Mouse (Mus musculus): ENCODE measurements around the gene Dlx1. TPM values are rescaled to one million over a fixed set of nuclear protein-coding genes. Genes with fewer than 3 reads are reported as not detected.

Dlx1 gene
- under 1 TPM in 1 of 2 experiments, not detected in 1; 0.13 TPM for total RNA-seq (2021)
- long read RNA-seq, experiment 1: 0 reads
- long read RNA-seq, experiment 2: 0 reads

DNA sequence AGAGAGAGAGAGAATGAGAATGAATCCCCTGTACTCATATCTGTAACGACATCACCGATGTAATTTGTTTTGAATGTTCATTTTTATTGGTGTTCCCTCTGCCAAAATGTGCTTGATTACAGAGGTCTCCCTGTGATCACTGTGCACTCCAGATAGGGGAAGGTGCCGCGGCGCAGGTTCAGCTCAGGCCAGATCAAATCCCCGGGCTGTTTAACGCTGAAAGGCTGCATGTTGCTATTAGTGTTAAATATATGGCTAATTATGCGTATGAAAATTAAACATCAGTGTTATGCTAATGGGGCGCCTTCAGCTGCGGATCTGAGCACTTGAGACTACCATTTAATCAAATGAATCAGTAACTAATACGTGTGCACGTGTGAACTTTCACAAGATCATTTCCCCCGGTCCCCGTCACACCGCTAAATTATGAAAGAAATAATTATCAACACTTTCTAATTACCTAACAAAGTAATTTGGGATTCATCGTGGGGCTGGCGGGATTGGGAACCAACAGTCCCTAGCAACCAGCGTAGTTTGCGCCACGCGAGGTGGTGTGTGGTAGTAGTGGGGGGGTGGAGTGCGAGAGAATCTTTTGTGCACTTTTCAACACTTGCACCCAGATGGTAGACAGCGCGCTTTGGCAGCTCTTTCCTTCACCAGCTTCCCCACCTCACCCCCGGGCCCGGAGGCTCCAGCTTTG lies at the start of gene Dlx1:
Dlx1 (plus strand) TSS at position 100 of the 700 bp plus-strand sequence.
- no peak for DNase-seq

DNA sequence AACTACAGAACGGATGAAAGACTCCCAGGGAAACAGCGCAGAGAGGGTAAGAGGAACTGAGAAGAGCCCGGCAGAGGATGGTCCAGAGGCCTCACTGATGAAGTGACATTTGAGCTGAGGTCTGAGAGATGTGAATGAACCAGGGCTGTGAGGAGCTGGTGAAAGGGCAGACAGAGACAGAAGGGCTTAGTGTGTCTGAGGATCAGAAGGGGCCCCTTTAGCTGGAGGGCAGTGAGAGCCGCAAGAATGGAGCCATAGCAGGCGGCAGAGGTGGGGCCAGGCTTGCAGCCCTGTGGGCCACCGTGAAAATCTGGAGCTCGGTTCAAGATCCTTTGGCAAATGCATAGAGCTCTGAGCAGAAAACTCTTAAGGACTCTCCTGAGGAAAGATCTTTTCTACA lies 48.0 kb upstream of the Dlx1 start:
- no peak for DNase-seq

DNA sequence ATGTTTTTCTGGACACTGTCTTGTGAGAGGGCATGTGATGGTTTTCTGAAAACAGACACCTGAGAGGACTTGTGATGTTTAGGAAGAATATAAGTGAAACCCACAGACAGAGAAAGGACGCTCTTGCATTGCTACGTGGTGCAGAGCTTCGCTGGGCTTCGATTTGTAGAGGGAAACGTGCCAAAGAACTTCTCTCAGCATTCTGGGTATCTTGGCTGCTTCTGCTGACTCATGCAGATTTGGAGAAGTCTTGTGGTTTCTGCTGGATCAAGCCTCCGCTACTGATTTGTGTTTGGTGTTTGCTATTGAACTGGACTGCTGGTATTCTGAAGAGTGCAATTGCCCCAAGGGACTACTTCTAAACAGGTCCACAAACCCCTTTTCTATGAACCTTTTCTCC lies 46.1 kb upstream of the Dlx1 start:
- no peak for DNase-seq

DNA sequence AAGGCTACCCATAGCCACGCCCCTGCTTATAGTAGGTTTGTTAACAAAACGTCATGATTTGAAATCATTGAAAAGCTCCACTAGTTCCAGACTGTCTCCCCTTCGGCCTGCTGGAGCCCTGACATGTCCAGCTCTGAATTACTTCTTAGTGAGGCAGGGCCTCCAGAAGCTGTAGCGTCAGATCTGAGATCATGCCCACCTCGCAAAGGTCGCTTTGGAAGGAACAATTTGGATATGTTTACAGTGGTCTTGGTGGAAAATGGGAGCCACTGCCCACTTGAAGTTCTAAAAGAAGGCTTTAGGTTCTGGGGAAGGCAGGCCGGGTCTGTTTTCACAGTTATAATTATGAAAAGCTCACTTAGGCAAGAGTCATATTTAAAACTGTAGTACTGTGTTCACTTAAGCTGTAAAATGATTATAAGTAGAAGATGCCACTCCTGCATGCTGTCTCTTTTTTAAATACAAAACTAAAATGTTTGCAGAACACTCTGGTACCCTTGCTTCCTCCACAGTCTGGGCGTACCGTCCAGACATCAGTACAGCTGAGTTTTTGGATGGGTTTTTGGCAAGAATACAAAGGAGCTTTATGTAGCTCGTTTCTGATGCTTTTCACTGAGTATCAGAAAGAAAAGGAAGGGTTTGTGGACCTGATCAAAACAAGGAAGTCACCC lies 44.7 kb upstream of the Dlx1 start:
- DNase-seq: no peak

DNA sequence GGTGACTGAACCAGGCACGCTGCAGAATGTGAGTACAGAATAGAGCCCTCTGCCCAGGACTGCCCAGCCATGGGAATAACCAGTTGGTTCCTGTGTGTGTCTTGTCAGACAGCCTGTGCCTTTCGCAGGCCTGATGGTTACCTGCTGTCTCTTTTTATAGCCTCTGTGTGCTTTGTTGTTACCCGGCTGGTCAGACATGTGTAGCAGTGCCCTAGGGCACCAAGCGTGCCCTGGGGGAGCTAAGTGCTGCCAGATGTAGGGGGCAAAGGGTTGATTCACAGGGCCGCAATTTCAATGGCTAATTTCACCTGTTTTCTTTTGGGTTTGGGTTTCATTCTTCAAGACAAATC lies 44.2 kb upstream of the Dlx1 start:
- no peak for DNase-seq

DNA sequence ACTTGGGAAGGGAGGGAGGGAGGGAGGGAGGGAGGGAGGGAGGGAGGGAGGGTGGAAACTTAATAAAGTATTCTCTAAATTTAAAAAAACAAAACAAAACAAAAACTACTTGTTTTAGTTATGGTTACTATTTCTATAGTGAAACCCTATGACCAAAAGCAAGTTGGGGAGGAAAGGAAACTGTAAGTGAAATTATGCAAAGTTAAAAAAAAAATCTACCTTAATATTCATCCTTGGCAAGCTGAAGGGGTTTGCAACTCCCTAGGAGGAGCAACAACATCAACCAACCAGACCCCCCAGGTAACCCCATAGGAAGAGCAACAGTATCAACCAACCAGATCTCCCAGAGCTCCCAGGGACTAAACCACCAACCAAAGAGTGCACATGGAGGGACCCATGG lies 36.6 kb upstream of the Dlx1 start:
- DNase-seq: no peak

DNA sequence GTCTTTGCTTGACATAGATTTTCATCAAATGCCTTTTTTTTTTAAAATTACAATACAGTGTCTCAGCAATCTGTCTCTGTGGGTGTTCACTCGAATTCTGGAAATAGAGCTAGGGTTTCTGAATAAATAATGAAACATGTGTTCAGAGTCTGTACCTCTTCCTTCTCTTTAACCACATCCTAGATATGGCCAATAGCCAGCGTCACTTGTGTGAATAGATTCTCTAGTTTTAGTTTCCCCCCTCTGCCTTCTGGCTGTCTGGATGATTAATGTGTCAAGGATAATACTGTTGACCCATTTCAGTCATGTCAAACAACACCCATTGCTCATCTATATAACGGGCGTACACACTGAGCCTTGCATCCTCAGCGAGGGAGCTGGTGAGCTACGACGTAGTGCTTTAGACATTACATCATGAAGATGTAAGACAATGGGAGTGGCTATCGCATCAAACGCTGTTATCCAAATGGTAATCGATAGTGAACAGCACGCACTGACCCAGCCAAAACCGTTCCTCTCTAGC lies 34.7 kb upstream of the Dlx1 start:
- no peak for DNase-seq

DNA sequence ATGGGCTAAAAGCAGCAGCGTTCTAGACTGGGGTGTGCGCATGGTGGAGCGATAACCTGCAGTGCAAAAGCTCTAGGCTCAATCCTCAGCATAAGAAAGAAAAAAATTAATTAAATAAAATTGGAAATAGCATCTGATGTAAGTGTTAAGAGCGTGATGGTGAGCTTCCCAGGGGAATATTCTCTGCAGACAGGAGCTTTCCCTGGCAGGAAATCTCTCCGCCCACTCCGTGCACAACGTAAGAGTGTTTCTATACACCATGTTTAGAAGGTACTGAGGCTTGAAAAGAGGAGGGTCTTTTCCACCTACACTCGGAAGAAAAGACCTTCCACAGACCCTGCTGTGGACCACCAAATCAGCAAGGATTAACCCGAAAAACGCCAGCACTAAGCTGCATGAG lies 33.4 kb upstream of the Dlx1 start:
- DNase-seq: no peak

DNA sequence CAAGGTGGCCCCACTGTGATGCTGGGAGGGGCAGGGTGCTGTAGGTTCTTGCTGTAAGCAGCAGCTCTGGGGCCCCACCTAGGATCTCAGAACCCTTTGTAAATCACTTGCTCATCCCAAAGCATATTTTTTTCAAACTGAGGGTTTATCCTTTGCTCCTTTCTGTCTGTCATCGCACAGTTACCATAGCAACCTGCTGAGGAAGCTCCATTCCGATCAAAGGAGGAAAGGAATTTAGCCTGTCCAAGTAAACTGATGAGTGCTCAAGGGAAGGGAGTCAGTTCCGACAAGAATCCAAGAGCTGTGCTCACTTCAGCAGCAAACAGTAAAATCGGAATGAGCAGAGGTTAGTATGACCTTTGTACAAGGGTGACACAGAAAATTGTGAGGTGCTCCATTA lies 32.9 kb upstream of the Dlx1 start:
- DNase-seq: no peak

DNA sequence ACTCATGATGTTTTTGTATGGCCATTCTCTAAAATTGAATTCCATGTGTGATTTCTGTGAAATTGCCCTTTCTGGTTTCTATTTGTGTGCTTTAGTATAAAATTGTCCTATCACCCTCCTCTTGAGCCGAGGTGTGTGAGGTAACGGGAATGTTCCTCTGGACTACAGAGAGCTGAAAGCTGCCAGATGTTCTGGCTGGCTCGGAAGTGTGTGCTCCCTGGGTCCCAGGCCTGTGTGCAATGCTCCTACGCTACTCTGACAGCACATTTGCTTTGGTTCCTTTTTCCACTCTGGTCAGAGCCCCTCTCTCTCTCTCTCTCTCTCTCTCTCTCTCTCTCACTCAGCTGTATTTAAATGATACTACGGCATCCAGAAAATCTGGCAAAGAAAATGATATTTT lies 30.7 kb upstream of the Dlx1 start:
- DNase-seq: no peak

DNA sequence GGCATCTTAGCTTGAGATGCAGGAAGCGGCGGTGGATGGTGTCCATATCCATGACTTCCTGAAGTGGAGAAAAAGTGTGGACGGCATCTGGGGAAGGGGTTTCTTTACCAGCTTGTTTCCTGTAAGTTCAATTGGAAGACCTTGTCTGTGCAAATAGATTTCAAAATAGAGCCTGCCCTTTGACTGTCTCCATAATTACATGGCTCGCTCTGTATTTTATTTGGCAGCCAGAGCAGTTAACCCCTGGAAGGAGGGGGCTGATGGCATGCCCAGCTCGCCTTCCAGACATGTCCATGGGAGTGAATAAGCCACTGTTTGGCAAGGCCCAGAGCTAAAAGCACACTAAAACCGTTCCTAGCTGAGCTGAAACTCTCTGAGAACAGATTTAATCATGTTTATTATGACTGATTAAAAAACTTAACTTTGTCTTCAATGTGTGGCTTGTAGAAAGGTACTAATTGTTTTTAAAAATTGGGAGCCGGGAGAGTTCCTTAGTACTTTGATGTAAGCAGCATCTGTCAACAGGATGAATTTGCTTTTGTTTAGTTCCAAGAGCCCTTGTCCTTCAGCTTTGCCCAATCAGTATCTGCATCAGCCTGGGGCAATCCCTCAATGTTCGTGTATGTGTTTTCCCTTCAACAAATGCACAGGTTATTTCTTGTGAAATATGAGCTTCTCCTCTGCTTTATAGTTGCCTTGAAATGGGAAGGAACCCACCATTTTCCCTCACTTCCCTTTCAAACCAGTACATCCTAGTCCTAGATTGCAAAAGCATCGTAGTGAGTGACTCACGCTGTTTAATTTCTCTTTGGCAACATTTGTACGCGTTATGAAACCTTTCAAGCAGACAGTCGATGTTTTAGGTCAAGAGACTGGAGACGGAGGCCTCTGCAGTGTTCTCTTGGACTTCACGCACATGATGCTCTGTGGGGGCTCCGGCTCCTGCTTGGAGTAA lies 28.4 kb upstream of the Dlx1 start:
- no peak for DNase-seq

DNA sequence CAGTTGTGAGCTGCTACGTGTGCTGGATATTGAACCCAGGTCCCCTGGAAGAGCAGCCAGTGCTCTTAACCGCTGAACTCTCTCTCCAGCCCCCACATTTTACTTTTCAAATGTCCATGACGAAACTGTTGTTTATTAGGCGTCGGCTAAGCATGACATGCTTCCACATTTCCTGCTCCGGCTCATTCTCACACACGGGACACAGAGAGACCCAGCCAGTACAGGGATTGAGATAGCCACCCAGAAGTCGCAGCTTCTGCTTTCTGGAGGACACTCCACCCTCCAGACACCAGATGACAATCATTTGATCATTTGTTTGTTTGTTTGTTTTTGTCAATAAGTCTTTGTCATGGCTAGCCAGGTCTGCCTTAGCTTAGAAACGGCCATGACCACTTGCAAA lies 23.1 kb upstream of the Dlx1 start:
- no peak for DNase-seq

DNA sequence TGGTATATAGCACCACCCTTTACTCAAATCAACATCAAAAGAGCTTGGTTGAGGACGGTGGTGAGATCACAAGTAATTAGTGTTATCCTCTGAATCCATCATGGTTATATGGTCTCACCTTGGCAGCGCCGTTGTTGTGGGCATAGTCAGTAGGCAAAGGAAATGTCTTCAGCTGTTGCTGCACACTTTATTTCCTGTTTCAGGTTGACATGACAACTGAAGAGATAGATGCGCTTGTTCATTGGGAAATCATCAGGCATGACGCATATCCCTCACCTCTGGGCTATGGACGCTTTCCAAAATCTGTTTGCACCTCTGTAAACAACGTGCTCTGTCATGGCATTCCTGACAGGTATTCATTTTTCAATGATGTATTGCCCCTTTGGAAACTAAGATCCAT lies 16.7 kb upstream of the Dlx1 start:
- DNase-seq: no peak

DNA sequence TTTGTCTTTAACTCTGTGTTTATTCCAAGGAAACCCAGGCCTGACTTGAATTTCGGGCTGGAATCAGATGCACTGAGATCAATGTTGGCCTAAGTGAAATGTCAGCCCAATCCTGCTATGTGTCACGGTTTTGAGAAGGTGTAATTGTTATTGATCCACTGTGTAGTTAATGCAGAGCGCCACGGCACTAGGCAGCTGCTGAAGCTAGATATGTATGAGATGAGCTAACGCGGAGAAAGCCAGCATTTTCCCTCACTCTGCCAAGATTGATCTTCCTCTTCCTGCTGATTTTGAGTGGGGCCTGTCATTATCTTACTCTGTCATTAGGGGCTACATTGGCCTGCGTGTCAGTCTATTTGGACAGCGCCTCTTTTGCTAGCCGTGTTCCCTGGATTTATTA lies 15.6 kb upstream of the Dlx1 start:
- no peak for DNase-seq

DNA sequence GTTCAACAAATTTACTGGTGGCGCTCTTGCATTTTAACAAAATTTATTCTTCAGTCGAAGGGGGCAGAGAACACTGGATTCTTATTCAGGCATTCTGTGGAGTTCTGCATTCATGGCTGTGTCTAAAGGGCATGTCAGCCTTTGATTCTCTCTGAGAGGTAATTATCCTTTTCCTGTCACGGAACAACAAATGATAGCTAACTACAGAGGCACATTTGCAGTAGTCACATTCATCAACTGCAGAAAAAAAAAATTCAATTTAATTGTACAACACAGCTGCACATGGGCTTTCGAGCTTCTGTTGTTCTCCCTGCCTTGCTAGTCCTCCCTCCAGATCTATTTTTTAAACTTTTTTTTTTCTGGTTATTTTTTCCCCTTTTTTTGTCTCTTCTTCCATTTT lies 10.9 kb upstream of the Dlx1 start:
- no peak for DNase-seq

DNA sequence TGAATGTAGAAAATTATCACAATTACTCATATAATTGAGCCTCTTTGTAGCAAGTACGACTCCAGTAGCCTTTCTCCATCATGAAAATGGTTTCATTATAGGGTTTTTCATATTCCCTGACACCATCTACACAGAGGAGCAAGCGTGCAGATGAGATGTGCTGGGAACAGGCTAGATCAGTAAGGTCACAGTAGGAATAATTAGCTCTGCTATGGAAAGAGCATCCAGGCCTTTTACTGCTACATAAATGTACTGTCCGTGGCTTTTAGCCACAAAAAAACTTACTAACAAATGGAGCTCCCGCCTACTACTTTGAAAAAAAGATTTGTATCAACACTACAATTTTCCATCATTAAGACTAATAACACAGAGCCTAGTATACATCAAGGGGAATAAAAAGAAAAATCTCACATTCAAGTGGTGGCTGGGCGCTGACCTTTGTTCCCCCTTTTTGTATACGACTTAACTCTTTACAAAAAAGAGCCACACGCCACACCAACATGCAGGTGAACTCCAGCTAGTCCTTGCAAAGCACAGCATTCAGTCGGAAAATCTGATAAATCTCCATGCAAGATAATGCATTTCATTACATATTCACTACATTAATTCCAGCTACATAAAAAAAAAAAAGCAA lies 10.3 kb upstream of the Dlx1 start:
- no peak for DNase-seq

DNA sequence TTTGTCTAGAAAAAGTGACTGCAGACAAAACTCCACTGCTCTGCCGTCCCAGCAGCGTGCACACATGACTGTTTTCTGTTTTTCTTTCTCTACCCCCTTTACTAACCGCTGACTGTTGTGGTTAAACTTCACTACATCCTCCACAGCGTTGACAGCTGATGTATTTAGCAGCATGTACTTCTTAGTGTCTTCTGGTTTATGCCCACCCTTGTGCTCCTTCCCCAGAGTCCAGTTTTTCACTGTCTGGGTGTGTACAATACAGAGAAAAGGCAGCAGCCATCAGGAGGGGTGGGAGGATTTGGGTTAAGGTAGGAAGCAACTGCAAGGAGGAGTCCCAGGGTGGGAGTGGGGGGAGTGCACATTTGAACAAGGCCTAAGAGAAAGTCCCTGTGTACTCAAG lies 5.0 kb upstream of the Dlx1 start:
- DNase-seq: no peak

DNA sequence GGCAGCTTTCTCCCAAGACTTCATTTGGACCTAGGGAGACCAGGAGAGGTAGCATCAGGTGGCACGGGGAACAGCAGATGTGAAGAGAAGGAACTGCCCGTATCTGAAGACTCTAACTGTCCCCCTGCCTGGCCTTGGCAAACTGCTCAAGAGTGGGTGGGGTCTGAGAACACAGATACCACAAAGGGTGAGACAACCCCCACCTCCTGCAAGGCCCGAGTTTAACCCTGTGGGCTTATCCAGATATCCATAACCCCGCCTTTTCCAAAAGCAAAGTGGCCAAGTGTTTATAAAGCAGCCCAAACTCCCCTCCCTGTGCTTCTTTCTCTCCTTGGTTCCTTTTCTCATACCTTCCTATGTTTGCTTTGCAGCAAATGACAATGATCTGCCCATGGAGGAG lies 4.5 kb upstream of the Dlx1 start:
- DNase-seq: no peak

DNA sequence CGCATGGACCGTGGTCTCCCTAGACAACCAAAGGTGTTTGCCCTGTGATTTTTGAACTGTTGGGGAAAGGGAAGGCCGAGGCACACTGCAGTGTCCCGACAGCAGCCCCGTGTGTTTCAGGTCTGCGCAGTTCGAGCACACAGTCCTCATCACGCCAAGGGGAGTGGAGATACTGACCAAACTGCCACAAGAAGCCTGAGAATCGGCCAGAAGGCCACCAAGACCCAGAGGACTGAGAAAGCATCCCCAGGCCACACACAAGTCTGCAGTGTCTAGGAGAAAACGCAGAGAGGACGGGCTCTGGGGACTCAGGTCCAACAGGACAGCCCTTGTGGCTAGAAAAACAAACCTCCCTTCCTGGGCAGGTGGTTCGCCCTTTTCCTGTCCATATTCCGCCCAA lies 3.1 kb upstream of the Dlx1 start:
- DNase-seq: no peak

DNA sequence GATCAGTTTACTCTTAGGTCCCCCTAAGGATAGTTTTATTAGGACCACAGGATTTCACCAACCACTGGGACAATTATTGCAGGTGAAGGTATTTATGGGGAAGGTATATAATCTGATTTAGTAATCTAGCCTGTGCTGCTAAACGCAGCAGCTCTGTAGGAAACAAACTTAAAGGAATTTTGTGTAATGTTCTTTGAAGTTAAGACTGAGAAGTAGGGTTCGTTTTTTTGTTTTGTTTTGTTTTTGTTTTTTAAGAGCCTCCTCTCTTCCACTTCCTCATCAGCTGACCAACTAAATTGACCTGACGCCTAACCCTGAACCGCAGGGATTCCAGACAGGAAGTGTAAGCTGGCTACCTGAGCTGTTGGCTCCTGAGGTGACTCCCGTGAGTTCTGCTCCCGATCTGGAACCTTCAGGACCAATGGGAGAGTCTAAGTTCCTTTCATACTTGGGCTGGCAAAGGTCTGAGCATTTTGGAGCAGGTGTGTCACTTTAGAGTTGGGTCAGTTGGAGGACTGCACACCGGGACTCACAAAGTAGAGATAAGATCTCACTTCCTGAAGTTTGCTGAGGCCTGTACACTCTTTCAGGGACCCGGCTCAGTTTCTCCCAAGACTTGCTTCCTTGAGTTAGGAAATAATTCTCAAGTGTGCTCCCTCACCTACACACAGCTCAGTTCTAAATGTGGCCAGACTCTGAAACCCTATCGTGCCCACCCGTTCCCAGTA lies 1.2 kb upstream of the Dlx1 start:
- DNase-seq: no peak

DNA sequence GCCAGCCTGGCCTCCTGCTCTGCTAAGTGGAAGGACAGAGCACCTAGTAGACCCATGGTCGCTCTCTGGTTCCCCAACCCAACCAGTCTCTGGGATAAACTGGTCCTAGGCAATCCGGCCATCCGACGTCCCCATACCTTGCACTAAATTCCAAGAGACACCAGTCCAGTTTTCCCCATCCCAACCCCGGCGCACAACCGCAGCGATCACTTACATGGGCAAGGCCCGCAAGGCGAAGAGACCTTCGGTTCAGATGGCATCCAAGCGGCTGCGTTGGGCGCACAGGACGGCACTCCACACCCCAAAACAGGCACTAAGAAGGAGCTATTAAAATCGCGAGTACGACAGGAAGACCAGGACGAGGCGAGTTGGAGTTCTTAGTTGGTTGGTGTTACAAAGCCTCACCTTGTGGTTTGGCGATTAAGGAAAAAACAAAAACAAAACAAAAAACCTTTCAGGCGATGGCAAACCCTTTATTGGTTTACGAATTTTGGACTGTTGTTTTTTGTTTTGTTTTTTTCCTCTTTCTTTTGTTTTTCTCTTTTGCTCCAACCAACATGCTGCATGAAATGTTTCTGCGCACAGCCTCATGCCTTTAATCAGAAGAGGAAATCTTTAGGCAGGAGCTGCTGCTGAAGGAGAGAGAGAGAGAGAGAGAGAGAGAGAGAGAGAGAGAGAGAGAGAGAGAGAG lies 445 bp upstream of the Dlx1 start:
- no peak for DNase-seq

Data from gastrocnemius, postnatal 25 days (tissue).